Mouse (Mus musculus): ENCODE data around the gene Immp2l.

DNA sequence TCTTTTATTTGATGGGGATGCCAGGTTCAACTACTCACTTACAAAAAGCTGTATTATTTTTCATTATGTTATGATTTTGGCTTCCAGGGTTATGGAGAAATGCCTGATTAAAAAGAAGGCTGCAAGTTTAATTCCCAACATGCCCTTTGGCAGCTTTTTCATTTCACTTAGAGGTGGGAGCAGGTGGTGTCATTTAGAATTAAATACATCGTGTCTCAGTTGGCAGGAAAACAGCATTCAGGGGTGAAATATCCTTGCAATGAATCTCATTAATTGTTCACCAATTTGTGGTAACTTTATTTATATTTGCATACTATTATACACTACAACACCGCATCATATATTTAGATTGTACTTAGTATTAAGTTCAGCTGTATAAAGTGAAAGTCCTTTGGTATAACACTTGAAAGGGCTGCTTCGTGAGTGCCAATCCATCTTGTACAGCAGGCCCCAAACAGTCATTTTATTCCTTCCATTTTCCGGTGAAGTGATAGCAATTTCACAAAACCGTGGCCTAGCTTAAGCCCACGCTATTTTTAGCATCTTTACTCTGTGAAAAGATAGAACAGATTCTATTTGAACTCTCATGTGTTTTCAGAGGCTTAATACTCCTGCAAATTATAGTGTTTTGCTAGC, 818.9 kb downstream of the Immp2l start:
- TF ChIP-seq CTCF (IDR thresholded peaks at IDR 0.05; ENCODE audit: extremely low read depth, insufficient read length, insufficient replicate concordance, low read depth, low read length), result no peak
- TF ChIP-seq POLR2A (IDR thresholded peaks at IDR 0.05; ENCODE audit: low read depth, low read length), result no peak

Data from small intestine, adult 2 months (tissue).